Mouse (Mus musculus) testis, postnatal 14 days (tissue): ENCODE data around the gene Prkg1.

Experiments
- DNase-seq: peaks from one replicate; pipeline ENCODE4 v3.0.0; 2021; ENCODE audit warnings: low spot score

Prkg1 gene

GRCm38 (mm10) chr19:31621716-31622115 lies 143.1 kb downstream of the Prkg1 start:
- no peak for DNase-seq

DNA sequence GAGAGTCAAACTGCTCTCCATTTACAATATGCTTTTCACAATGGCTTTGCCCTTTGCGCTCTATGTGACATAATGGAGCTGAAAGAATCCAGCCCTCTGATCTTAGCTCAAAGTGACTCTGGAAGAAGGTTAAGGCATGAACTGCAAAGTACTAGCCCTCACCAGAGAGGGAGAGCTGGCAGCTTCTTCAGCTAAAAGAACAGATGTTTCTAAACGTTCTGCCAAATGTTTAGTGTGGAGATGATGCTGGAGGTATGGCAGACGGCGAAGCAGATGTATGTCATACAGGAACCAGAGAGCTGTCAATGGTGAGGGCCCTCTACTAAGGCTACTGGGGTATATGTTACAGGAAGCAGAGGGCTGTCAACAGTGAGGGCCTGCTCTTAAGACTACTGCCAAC lies 148.0 kb downstream of the Prkg1 start:
- DNase-seq: no peak

DNA sequence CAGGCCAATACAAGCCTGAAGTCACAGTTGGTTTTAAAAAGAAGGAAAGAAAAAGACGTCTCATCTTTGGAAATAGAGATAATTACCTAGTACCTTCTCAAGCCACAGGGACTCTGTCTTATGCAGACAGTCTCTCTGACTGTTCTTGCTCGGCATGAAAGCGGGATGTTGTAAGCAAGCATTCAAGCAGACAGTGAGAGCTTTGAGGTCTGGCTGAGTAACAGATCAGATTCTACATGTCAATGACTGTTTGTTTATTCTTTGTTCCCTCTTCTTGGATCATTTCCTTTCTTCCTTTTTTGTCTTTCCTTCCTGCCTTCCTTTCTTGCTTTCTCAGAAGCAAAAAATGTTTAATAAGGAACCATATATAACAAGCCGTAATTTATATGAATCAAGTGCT lies 148.7 kb downstream of the Prkg1 start:
- DNase-seq: no peak

DNA sequence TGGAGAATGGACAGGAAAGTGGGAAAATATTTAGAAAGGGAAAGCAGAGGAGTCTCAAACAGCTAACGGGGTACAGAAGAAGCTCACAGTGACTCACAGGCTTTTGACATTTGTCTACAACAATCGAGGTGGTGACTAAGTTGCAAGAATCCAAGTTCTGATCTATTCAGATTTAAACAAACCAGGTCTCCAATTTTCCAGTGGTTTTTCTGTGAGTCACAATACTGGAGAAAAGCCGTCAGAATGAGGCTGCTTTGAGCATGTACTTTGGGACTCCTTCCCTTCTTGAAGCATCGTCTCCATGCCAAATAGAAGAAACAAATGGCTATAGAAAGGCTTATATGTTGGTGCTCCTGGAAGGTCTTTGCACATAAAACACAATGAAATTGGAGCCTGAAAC lies 151.7 kb downstream of the Prkg1 start:
- no peak for DNase-seq

- no peak for DNase-seq
These were observed 162.3 kb downstream of the Prkg1 start for GRCm38 (mm10) chr19:31602578-31602977.

DNA sequence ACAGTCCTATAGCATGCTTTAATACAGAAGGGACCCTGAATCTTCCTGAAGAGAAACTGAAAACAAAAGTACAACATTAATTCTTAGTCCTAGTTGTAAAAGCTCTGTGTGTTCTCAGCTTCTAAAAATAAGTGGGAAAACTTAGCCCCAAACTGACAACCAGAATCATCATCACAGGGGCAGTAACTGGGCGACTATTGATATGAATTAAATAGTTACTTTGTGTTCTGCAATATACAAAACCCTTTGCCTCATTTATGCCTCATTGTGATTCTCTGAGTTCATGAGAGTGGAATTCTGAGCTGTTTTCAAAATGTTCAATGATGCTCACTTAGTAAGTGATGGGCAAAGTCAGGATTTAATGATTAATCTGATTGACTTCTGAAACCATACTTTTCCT lies 170.8 kb downstream of the Prkg1 start:
- no peak for DNase-seq

DNA sequence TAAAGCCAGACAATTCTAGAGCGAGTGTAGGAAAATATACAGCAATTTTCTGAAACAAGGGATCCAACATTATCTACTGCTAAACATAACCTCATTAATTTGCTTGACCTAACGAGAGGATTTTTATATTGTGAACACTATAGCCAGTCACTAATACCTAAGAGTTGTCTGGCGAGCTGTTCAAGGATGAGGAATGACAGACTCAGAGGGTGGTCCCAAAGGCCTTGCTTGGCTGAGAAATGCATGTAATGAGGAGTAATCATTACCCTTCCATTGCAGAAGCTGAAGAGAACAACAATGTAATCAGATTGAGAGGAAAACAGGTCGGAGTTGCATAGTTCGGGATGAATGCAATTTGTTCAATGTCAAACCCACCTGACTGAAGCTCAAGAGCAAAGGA lies 174.1 kb downstream of the Prkg1 start:
- DNase-seq: no peak

GRCm38 (mm10) chr19:31577092-31577491 lies 187.7 kb downstream of the Prkg1 start:
- DNase-seq: no peak

GRCm38 (mm10) chr19:31564329-31564728 lies 200.5 kb downstream of the Prkg1 start:
- DNase-seq: no peak

GRCm38 (mm10) chr19:31546063-31546462 lies 218.8 kb downstream of the Prkg1 start:
- DNase-seq: no peak

GRCm38 (mm10) chr19:31531249-31531740 lies 233.5 kb downstream of the Prkg1 start:
- DNase-seq: peak; percentile 6

GRCm38 (mm10) chr19:31530616-31531015 lies 234.2 kb downstream of the Prkg1 start:
- DNase-seq: no peak

GRCm38 (mm10) chr19:31529890-31530289 lies 234.9 kb downstream of the Prkg1 start:
- no peak for DNase-seq

- DNase-seq: no peak
These were observed 250.3 kb downstream of the Prkg1 start for GRCm38 (mm10) chr19:31514490-31514889.

DNA sequence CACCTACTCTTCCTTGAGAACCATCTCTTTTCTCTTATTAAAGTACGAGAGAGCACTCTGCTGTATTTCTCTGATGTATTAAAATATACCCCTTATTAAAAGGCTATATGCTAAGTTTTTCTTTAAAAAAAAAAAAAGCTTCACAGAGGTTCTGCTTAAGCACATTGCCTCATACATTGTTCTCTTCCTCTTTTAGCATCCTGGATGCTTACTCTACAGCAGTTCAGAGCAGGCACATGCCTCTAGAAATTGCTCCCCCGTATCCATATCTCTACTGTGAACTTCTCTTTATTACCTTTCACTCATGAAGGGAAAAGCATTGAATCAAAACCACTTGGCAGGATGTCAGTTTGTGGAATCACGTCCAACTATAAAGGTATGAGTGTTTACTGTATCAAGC lies 257.0 kb downstream of the Prkg1 start:
- DNase-seq: no peak

DNA sequence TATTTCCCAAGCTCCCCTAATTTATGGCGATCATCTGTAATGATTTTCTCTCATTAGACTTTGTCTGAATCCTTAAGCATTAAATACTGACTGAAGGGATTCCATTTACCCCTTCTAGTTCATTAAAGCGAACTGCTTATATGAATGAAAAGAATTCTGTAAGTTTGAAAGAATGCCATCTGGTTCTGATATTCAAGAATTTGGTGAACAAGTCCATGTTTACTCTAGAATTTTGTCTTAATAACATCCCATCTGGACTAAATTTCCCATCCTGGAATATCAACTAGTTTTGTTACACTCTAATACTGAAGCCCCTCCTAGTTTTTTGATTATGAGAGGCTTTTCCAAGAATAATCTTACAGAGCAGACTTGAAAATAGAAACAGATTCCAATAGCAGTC lies 258.5 kb downstream of the Prkg1 start:
- DNase-seq: no peak

DNA sequence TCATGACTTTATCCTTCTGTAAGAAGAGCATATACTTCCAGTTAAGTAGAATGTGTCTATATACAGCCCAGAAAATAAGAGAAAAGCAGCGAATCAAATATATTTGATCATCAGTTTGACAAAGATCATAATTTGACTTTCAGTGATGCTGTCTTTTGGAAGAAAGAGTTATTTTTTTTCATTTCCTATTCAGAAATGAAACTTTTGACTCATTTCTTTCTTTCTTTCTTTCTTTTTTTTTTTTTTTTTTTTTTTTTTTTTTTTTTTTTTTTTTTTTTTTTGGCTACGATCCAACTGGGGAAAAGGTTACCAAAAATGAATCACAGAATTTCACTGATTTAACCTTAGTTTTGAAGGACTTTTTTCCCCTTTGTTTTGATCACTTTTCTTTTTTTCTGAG lies 259.8 kb downstream of the Prkg1 start:
- no peak for DNase-seq

- DNase-seq: no peak
These were observed 267.4 kb downstream of the Prkg1 start for GRCm38 (mm10) chr19:31497386-31497785.

DNA sequence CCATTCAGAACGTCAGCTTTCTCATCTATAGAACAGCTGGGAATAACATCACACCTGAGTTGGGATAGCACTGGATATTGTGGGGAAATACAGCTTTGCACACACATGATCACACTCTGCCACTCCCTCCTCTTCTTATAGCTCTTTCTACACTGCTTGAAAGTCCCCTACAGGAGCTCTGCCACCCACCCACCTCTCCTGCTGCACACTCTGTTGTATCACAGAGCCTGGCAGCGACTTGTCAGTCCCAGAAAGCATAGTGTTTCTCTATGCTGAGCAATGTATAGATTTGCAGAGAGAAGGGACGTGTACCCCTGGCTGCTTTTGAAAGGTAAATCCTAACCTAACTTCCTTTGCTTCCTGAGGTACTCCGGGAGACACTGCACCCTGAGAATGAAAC lies 275.2 kb downstream of the Prkg1 start:
- no peak for DNase-seq

- DNase-seq: no peak
These were observed 293.1 kb downstream of the Prkg1 start for GRCm38 (mm10) chr19:31471766-31472165.

GRCm38 (mm10) chr19:31460188-31460587 lies 304.6 kb downstream of the Prkg1 start:
- no peak for DNase-seq

GRCm38 (mm10) chr19:31444101-31444500 lies 320.7 kb downstream of the Prkg1 start:
- DNase-seq: no peak

DNA sequence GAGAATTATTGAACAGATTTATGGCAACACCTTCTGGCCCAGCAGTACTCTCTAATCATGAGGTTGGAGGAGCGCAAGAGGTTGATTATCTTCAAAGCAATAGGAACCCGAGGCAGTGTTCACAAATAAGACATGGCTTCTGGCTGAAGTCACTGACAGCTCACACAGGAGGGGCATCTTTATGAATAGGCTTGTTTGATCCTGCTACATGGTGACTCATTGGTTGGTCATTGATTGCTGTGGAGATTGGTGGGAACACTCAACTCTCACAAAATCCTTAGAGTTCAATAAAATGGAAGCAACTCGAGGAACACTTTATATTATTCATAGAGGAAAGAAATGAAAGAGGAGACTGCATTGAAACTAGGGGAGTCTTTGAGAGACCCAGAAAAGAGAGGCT lies 322.5 kb downstream of the Prkg1 start:
- no peak for DNase-seq

DNA sequence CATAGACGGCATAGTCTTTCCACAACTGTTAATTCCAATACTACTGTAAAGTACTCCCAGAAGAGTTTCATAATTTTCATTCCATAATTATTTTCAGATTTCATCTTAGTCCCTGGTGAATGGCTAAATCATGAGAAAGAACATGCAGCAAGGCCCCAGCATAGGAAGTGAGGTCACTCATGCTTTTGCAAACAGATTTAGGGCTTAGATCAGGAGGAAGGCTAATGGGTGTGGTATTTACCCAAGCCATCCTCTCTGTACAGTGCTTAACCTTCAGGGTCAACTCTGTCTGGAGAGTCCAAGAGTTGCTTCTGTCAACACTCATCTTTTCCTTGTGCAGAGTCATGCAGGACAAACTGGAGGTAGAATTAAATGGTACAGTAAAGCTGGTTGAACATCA lies 331.4 kb downstream of the Prkg1 start:
- DNase-seq: no peak

DNA sequence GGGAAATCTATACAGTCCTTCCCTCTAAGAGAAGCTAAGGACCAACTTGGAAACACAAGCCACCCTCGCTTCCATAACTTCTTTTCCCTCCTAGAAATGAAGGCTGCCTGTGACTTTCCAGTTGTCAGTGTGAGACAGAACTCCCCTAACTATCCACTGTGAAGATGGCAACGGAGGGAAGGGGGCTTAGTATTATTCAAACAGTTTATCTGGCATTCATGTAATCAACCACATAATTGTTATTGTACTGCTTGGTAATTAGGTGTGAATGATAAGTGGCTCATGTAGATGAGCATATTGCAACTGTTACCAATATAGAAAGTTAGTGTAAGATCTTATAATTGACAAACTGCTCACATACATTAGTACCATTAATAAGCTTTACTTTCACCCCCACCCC lies 333.4 kb downstream of the Prkg1 start:
- DNase-seq: no peak
